Mouse (Mus musculus) left cerebral cortex, adult 18-20 months (tissue): ENCODE data around the gene C8g. TPM values are rescaled to one million over a fixed set of nuclear protein-coding genes. Genes with fewer than 3 reads are reported as not detected.

Experiments
- DNase-seq, 2 experiments: peaks; one replicate each; pipeline ENCODE4 v3.0.0; 2021 to 2022; ENCODE audit warnings: low spot score in 2 of 2, mixed read lengths in 1 of 2
- total RNA-seq, 2 experiments: library from RNA; stranded (reverse); gene quantifications; 2 replicates each; pipeline ENCODE4 v1.2.3; 2021

C8g gene
- total RNA-seq, 2 experiments from 2014 or later: 0.52 to 0.74 TPM

- DNase-seq: peak; percentile 36
These were observed 32.3 kb downstream of the C8g start for GRCm38 (mm10) chr2:25468962-25469915.

DNA sequence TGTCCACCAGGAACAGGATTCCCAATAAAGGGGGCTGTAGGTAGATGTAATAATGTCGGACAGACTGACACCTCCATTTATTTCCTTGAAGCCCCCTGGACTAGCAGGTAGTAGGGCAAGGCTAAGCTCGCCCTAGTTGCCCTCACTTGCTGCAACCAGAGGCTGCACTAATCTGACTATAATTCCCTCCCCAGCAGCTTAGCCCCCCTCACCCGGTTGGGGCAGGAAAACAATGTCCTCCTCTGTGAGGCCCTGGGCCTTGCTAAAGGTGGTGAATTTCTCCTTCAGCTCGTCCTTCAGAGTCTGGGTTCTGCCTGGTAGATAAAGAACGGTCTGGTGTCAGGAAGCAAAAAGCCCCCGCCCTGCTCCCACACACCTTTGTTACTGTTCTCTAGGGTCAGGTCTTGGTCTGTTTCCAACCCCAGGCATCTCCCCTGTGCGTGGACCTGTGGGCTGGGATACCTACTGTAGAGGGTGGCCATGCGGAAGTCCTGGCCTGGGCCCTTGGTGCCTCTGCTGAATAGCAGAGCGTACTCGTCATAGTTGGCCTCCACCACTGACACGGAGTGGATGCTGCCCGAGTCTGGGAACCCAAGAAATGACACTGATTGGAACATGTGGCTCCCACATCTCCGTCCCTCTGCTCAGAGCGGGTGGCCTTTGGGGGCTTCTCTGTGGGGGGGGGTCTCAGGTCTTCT is 33.8 kb downstream of the C8g start:
- DNase-seq: no peak

GRCm38 (mm10) chr2:25465816-25466635 is 35.5 kb downstream of the C8g start:
- no peak for DNase-seq

GRCm38 (mm10) chr2:25465256-25465655 is 36.3 kb downstream of the C8g start:
- no peak for DNase-seq

DNA sequence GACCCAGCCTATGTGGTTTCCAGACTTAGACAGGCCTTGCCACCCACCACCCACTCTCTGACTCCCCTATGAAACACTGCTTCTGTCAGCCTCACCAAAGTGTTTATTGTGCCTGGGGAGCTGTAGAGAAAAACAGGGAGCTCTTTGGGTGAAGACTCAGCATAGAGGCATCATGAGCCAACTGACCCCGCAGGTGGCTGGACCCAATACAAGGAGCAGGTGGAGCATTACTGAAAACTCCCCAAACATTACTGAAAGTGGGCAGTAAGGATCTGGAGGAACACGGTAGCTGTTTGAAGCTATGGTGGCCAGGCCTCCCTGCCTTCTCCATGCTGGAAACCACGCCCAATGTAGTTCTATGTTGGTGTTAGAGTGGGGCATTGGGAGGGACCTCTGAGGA is 37.9 kb downstream of the C8g start:
- no peak for DNase-seq

DNA sequence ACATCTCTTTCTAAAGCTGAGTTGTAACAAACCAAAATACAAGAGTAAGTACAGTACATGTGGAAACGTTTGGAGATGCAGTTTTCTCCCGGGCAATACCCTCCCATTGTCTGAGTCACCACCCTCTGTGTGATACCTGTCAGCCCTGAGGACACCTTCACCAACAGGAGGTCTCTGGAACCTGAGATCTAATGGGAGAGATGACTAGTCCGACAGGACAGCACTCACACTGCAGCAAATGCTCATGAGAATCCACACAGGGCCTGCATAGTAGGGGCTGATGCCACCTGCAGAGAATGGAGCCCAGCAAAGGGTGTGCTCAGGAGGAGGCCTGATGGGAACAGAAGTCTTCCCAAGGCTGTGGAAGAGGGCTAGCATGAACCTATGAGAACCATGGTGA is 40.1 kb downstream of the C8g start:
- no peak for DNase-seq

GRCm38 (mm10) chr2:25460551-25461309 is 40.8 kb downstream of the C8g start, which contains the start of gene Paxx:
Gene Paxx (minus strand): TSS chr2:25461094.
- peak; percentile 89 to 94 for DNase-seq

DNA sequence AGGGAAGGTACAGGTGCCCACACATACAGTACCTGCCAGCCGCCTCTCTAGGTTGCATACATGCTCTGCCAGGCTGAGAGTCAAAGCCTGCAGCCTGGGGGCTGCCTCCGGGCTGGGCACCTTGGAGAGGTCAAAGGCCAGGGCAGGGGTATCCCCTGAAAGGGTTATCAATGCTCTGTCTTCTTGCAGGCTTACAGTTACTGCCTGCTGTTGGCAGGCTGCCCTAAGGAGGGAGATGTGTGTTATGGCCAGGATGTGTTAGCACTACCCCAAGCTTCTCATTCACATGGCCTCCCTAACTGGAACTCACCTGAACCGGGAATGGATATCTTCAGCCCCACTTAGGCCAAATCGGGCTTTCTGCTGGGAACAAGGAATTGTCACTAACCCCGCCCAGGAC is 41.4 kb downstream of the C8g start:
- DNase-seq: peak; percentile 24 to 35

DNA sequence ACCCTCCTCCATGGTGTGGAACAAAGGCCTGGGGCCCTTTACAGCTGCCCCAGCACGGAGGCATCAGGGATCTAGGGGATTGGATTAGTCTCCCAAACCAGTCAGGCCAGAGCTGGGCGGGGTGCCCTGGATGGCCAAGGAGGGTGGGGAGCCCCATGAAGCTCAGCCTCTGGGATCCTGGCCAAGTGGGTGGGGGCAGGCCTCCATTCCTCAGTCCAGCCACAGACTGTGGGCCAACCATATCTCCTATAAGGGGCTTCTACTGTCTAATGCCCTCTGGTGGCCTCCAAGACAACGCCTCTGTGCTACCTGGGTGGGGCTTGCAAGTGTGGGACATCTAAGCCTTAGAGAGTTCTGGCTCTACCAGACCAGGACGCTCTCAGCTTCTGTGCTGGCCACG is 42.6 kb downstream of the C8g start:
- DNase-seq: peak in 1 of 2 experiments; percentile 24

GRCm38 (mm10) chr2:25457022-25457896 is 44.3 kb downstream of the C8g start:
- no peak for DNase-seq

DNA sequence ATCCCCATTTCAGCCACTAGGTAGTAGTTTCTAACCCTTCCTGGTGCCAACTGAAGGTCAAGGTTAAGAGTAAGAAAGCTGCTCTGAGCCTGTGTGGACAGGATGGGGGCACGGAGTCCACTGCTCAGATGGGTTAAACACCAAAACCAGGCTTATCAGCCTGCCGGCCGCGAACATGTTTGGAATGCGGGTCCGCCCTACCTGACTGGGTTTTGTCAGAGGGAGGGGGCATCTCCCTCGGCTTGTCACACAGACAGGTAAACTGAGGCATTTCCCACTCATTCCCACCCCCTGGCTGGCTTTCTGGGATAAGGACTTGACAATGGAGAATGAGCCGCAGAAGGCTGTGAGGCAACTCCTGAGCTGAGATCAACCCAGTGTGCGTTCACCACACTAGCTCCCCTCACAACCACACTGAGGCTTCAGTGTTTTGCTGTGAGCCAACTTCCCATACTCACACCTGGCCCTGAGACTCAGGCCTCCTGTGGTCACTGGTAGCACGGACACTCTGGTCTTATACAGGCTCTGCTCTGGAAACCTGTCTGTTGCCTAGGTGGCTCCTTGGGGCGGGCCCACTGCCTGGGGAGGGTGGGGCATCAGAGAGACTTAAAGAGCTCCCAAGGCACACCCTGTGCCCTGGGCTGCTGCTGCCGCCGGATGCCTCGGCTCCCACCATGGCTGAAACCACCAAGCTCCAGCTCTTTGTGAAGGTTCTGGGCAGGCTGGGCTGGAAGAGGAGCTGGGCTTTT is 45.1 kb downstream of the C8g start, which contains the start of gene Clic3:
TSS of gene Clic3 (plus strand) at position 634 of the 749 bp plus-strand sequence.
- DNase-seq: no peak

- no peak for DNase-seq
These were observed 48.6 kb downstream of the C8g start for GRCm38 (mm10) chr2:25452951-25453350.

- DNase-seq: no peak
These were observed 50.5 kb downstream of the C8g start for GRCm38 (mm10) chr2:25450853-25451647.

Other genes starting within 250 kb of the C8g start
- gene Tmem203, start 246.3 kb downstream of the C8g start, total RNA-seq: 10 to 100 TPM; 31.8 to 37.8 TPM
- 10 to 100 TPM; 13.7 to 17.9 TPM for gene Tprn, start 239.1 kb downstream of the C8g start, total RNA-seq
- 10 to 100 TPM; 57.6 to 70.5 TPM for gene Ssna1, start 229.3 kb downstream of the C8g start, total RNA-seq
- 10 to 100 TPM; 87.1 to 87.2 TPM for gene Anapc2, start 229.2 kb downstream of the C8g start, total RNA-seq
- not detected for gene Tmem210, start 213.6 kb downstream of the C8g start, total RNA-seq
- gene Lrrc26, start 211.8 kb downstream of the C8g start, total RNA-seq: not detected
- gene Grin1, start 182.5 kb downstream of the C8g start, total RNA-seq: 100 to 1,000 TPM; 393 to 402 TPM
- gene Man1b1, start 169.4 kb downstream of the C8g start, total RNA-seq: 10 to 100 TPM; 62.1 to 62.2 TPM
- 10 to 100 TPM; 30.4 to 38.7 TPM for gene Dpp7, start 145.4 kb downstream of the C8g start, total RNA-seq
- 10 to 100 TPM; 17.3 to 21.6 TPM for gene Uap1l1, start 136.0 kb downstream of the C8g start, total RNA-seq
- 1 to 10 TPM; 1.4 to 1.8 TPM for gene Sapcd2, start 129.4 kb downstream of the C8g start, total RNA-seq
- gene Entpd2, start 105.8 kb downstream of the C8g start, total RNA-seq: 10 to 100 TPM; 13.6 to 13.8 TPM
- gene Npdc1, start 102.4 kb downstream of the C8g start, total RNA-seq: 100 to 1,000 TPM; 328 to 341 TPM
- under 1 TPM; 0.21 to 0.56 TPM for gene Fut7, start 78.5 kb downstream of the C8g start, total RNA-seq
- 100 to 1,000 TPM; 155 to 165 TPM for gene Abca2, start 73.0 kb downstream of the C8g start, total RNA-seq
- 1 to 10 TPM in 1 of 2 experiments, not detected in 1; 1.5 TPM for gene Clic3, start 44.9 kb downstream of the C8g start, total RNA-seq
- gene Paxx, start 40.6 kb downstream of the C8g start, total RNA-seq: 10 to 100 TPM; 64.5 to 69.1 TPM
- 1,000 to 10,000 TPM; 2,769 to 3,095 TPM for gene Ptgds, start 31.7 kb downstream of the C8g start, total RNA-seq
- gene Lcn12, start 7.8 kb downstream of the C8g start, total RNA-seq: not detected
- 100 to 1,000 TPM; 105 to 114 TPM for gene Fbxw5, start 969 bp downstream of the C8g start, total RNA-seq
- gene Traf2, start 45.2 kb upstream of the C8g start, total RNA-seq: 10 to 100 TPM; 11.6 to 11.9 TPM
- 100 to 1,000 TPM; 199 to 203 TPM for gene Edf1, start 56.1 kb upstream of the C8g start, total RNA-seq
- gene Mamdc4, start 73.1 kb upstream of the C8g start, total RNA-seq: 1 to 10 TPM; 1.1 to 1.3 TPM
- 10 to 100 TPM; 60.3 to 63.0 TPM for gene Phpt1, start 73.5 kb upstream of the C8g start, total RNA-seq
- 10 to 100 TPM; 85.6 to 86.3 TPM for gene Ajm1, start 80.0 kb upstream of the C8g start, total RNA-seq
- 100 to 1,000 TPM; 146 to 150 TPM for gene Rabl6, start 106.8 kb upstream of the C8g start, total RNA-seq
- gene Ccdc183, start 116.0 kb upstream of the C8g start, total RNA-seq: not detected
- gene Tmem141, start 120.3 kb upstream of the C8g start, total RNA-seq: 10 to 100 TPM; 21.7 to 23.1 TPM
- under 1 TPM; 0.66 to 0.79 TPM for gene Fcna, start 126.3 kb upstream of the C8g start, total RNA-seq
- gene Lcn8, start 151.4 kb upstream of the C8g start, total RNA-seq: not detected
- not detected for gene Lcn5, start 156.2 kb upstream of the C8g start, total RNA-seq
- gene Lcn6, start 175.1 kb upstream of the C8g start, total RNA-seq: not detected
- not detected for gene Lcn10, start 181.0 kb upstream of the C8g start, total RNA-seq
- not detected for gene Obp2a, start 198.3 kb upstream of the C8g start, total RNA-seq
- gene Bmyc, start 205.0 kb upstream of the C8g start, total RNA-seq: 10 to 100 TPM; 89.7 to 94.0 TPM
- gene Obp2b, start 235.3 kb upstream of the C8g start, total RNA-seq: not detected